Mouse (Mus musculus): Measurements from ENCODE around the gene Pgpep1l. TPM values are rescaled to one million over a fixed set of nuclear protein-coding genes. Genes with fewer than 3 reads are reported as not detected.

The Pgpep1l gene
- not detected in 2 replicates for total RNA-seq (2023)

GRCm38 (mm10) chr7:68264028-68264453, at the start of gene Pgpep1l:
TSS of gene Pgpep1l (minus strand) at chr7:68264233.

GRCm38 (mm10) chr7:68273515-68273914, 9.5 kb upstream of the Pgpep1l start, which contains the start of gene Fam169b:
TSS of gene Fam169b (plus strand) at chr7:68273839.

Other genes with a start within 250 kb of the Pgpep1l start
- 1.4 and 2.8 TPM in 2 replicates for gene Fam169b, start 9.6 kb upstream of the Pgpep1l start, total RNA-seq (2023)